Mouse (Mus musculus): Measurements from ENCODE around the gene Slco3a1.

- no peak for TF ChIP-seq CTCF (conservative IDR thresholded peaks at IDR 0.05; ENCODE audit: low read length)
- no peak for TF ChIP-seq NANOG (IDR thresholded peaks at IDR 0.05; ENCODE audit: borderline replicate concordance, low read length)
Observed at GRCm38 (mm10) chr7:74518776-74519175, 35.8 kb downstream of the Slco3a1 start.

Measured in E14TG2a.4 (cell line).